Mouse (Mus musculus): Measurements from ENCODE around the gene Ccnd3. TPM values are rescaled to one million over a fixed set of nuclear protein-coding genes. Genes with fewer than 3 reads are reported as not detected.

Ccnd3 gene
- total and polyA plus RNA-seq, 2 experiments, result 16.8 to 39.1 TPM

DNA sequence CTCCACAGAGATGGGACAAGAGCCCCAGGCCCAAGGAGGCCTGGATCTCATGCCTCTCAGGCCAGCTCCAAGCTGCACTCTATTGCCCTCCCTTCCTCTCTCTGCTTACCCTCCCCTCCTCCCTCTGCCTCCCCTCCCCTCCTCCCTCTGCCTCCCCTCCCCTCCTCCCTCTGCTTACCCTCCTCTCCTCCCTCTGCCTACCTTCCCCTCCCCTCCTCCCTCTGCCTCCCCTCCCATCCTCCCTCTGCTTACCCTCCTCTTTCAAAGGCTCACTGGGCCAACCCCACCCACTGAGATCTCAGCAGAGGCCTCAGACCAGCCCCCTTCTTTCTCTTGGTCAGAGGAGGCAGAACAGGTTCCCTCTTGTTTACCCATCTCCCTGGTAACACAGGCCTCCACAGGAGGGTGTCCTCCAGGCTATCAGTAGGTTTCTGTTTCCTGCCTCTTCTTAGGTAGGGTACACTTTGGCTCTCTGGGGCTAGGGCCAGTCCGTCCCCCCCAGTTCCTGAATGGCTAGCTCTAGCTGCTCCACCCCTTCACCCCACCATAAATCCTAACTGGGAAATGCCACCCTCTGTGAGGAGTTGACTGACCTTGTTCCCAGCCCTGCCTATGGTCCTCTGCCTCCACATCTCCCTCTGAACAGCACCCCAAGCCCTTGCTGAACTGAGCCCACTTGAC, 20.5 kb upstream of the Ccnd3 start:
- no peaks in the 10 kb centered on the region for H3K27me3 ChIP-seq (ENCODE audit: control insufficient read depth, insufficient read depth, low read length)
- 93% methylated on average over 1 of the region's 1 CpGs for WGBS
- TF ChIP-seq CTCF (IDR thresholded peaks at IDR 0.05; ENCODE audit: low read depth, low read length), result no peak
- TF ChIP-seq POLR2A (IDR thresholded peaks at IDR 0.05; ENCODE audit: extremely low read depth, insufficient read depth, low read length), result no peak

DNA sequence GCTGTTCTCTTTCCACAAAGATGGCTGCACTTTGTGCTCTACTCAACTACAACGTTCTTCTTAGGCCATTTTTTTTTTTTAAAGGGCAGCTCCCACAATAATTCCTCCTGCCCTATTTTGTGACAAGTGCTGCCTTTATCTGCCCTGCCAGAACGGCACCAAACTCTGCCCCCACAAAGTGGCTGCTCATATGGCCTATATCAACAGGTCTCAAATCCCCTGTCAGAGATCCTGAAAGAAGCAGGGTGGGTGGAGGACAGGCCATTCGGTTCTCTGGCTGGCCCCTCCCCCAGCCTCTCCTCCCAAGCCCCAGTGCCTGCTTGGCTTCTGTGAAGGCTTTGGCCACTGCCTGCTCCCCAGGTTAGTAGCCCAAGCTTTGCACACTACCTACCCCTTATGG, 19.9 kb upstream of the Ccnd3 start:
- no peak overlapping the region for H3K9ac ChIP-seq (ENCODE audit: low read depth, low read length)

More for the DNA sequence above, 20.5 kb upstream of the Ccnd3 start:
- DNase-seq (ENCODE audit: extremely low read depth, low read depth, low spot score), result no peak
- Histone ChIP-seq H3K9ac (ENCODE audit: low read depth, low read length) (no peak overlapping the region), H3K36me3 (ENCODE audit: control insufficient read depth, insufficient read depth, low read length) (peaks cover 3% of the 10 kb centered on the region; the same call in 1 of the 2 replicates), H3K4me3 (ENCODE audit: insufficient read depth, low read depth, low read length) (no peak overlapping the region), H3K27ac (replicated peaks; ENCODE audit: insufficient read depth, low read depth, low read length) (no peak overlapping the region), H3K79me2 (ENCODE audit: control insufficient read depth, insufficient read depth, low read length) (no peaks in the 10 kb centered on the region), H3K4me1 (ENCODE audit: control insufficient read depth, insufficient read depth, low read length) (peaks cover 3% of the 10 kb centered on the region; the same call in 1 of the 2 replicates)

GRCm38 (mm10) chr17:47485791-47486190, 19.1 kb upstream of the Ccnd3 start:
- no peak for DNase-seq (ENCODE audit: extremely low read depth, low read depth, low spot score)
- H3K36me3 ChIP-seq (ENCODE audit: control insufficient read depth, insufficient read depth, low read length), result peaks cover 5% of the 10 kb centered on the region; the same call in 1 of the 2 replicates
- H3K27ac ChIP-seq (replicated peaks; ENCODE audit: insufficient read depth, low read depth, low read length), result no peak overlapping the region
- peaks cover 3% of the 10 kb centered on the region; the same call in 1 of the 2 replicates for H3K4me1 ChIP-seq (ENCODE audit: control insufficient read depth, insufficient read depth, low read length)
- H3K4me3 ChIP-seq (ENCODE audit: insufficient read depth, low read depth, low read length), result no peak overlapping the region
- no peak overlapping the region for H3K9ac ChIP-seq (ENCODE audit: low read depth, low read length)
- TF ChIP-seq CTCF (IDR thresholded peaks at IDR 0.05; ENCODE audit: low read depth, low read length), result no peak
- no peak for TF ChIP-seq POLR2A (IDR thresholded peaks at IDR 0.05; ENCODE audit: extremely low read depth, insufficient read depth, low read length)
- no peaks in the 10 kb centered on the region for H3K79me2 ChIP-seq (ENCODE audit: control insufficient read depth, insufficient read depth, low read length)
- WGBS, result 25% methylated on average over 3 of the region's 3 CpGs
- H3K27me3 ChIP-seq (ENCODE audit: control insufficient read depth, insufficient read depth, low read length), result no peaks in the 10 kb centered on the region

More for the DNA sequence above, 19.9 kb upstream of the Ccnd3 start:
- Histone ChIP-seq H3K36me3 (ENCODE audit: control insufficient read depth, insufficient read depth, low read length) (peaks cover 3% of the 10 kb centered on the region; the same call in 1 of the 2 replicates), H3K27ac (replicated peaks; ENCODE audit: insufficient read depth, low read depth, low read length) (no peak overlapping the region), H3K79me2 (ENCODE audit: control insufficient read depth, insufficient read depth, low read length) (no peaks in the 10 kb centered on the region), H3K4me1 (ENCODE audit: control insufficient read depth, insufficient read depth, low read length) (peaks cover 3% of the 10 kb centered on the region; the same call in 1 of the 2 replicates), H3K27me3 (ENCODE audit: control insufficient read depth, insufficient read depth, low read length) (no peaks in the 10 kb centered on the region), H3K4me3 (ENCODE audit: insufficient read depth, low read depth, low read length) (no peak overlapping the region)
- no peak for DNase-seq (ENCODE audit: extremely low read depth, low read depth, low spot score)
- no peak for TF ChIP-seq POLR2A (IDR thresholded peaks at IDR 0.05; ENCODE audit: extremely low read depth, insufficient read depth, low read length)
- no peak for TF ChIP-seq CTCF (IDR thresholded peaks at IDR 0.05; ENCODE audit: low read depth, low read length)
- 15% methylated on average over 3 of the region's 3 CpGs for WGBS

DNA sequence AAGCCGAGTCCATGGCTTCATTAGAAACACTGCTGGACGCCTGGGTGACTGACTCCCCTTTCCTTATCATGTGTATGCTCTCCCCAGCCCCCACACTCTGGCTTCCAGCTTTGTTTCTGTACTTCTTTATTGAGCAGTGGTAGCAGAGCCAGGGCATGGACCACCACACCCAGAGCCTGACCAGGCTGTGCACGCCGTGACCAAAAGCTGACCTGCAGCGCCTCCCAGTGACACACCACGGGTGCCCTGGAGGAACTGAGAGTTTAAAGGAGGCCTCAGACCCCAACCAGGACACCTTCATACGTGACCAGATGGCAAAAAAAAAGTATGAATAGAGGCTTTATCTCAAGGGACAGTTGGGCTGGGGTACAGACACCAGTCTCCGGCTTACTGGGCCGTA, 14.1 kb upstream of the Ccnd3 start:
- H3K4me3 ChIP-seq (ENCODE audit: insufficient read depth, low read depth, low read length), result no peak overlapping the region
- H3K27me3 ChIP-seq (ENCODE audit: control insufficient read depth, insufficient read depth, low read length), result no peaks in the 10 kb centered on the region
- no peak overlapping the region for H3K9ac ChIP-seq (ENCODE audit: low read depth, low read length)
- no peak overlapping the region for H3K27ac ChIP-seq (replicated peaks; ENCODE audit: insufficient read depth, low read depth, low read length)
- no peak for TF ChIP-seq POLR2A (IDR thresholded peaks at IDR 0.05; ENCODE audit: extremely low read depth, insufficient read depth, low read length)
- TF ChIP-seq CTCF (IDR thresholded peaks at IDR 0.05; ENCODE audit: low read depth, low read length), result peak; percentile 17
- H3K79me2 ChIP-seq (ENCODE audit: control insufficient read depth, insufficient read depth, low read length), result no peaks in the 10 kb centered on the region
- H3K36me3 ChIP-seq (ENCODE audit: control insufficient read depth, insufficient read depth, low read length), result peaks cover 24% of the 10 kb centered on the region; the same call in 1 of the 2 replicates
- DNase-seq (ENCODE audit: extremely low read depth, low read depth, low spot score), result no peak
- H3K4me1 ChIP-seq (ENCODE audit: control insufficient read depth, insufficient read depth, low read length), result peaks cover 3% of the 10 kb centered on the region; the same call in 1 of the 2 replicates
- 86% methylated on average over 9 of the region's 9 CpGs for WGBS

DNA sequence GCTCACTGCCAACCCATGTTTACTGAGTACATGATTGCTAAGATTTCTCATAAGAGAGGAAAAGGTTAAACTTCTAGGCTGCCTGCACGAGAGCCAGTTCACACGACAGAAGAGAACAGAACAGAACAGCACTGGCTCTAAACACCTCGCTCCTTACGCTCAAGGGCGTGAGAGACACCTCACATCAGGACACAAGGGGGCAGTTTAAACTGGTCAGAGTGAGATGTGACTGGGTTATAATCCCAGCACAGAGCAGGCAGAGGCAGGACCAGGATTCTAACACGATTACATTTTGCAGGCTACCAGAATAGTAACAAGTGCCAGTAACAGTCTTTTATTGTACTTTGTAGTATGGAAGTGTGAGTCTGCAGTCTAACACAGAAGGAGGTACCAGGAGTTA, 12.1 kb upstream of the Ccnd3 start:
- no peak for DNase-seq (ENCODE audit: extremely low read depth, low read depth, low spot score)
- no peaks in the 10 kb centered on the region for H3K79me2 ChIP-seq (ENCODE audit: control insufficient read depth, insufficient read depth, low read length)
- 78% methylated on average over 6 of the region's 6 CpGs for WGBS
- H3K36me3 ChIP-seq (ENCODE audit: control insufficient read depth, insufficient read depth, low read length), result peaks cover 33% of the 10 kb centered on the region; the same call in 1 of the 2 replicates
- H3K9ac ChIP-seq (ENCODE audit: low read depth, low read length), result no peak overlapping the region
- no peaks in the 10 kb centered on the region for H3K27me3 ChIP-seq (ENCODE audit: control insufficient read depth, insufficient read depth, low read length)
- H3K27ac ChIP-seq (replicated peaks; ENCODE audit: insufficient read depth, low read depth, low read length), result no peak overlapping the region
- TF ChIP-seq CTCF (IDR thresholded peaks at IDR 0.05; ENCODE audit: low read depth, low read length) (no peak), POLR2A (IDR thresholded peaks at IDR 0.05; ENCODE audit: extremely low read depth, insufficient read depth, low read length) (no peak)
- peaks cover 3% of the 10 kb centered on the region; the same call in 1 of the 2 replicates for H3K4me1 ChIP-seq (ENCODE audit: control insufficient read depth, insufficient read depth, low read length)
- H3K4me3 ChIP-seq (ENCODE audit: insufficient read depth, low read depth, low read length), result no peak overlapping the region

DNA sequence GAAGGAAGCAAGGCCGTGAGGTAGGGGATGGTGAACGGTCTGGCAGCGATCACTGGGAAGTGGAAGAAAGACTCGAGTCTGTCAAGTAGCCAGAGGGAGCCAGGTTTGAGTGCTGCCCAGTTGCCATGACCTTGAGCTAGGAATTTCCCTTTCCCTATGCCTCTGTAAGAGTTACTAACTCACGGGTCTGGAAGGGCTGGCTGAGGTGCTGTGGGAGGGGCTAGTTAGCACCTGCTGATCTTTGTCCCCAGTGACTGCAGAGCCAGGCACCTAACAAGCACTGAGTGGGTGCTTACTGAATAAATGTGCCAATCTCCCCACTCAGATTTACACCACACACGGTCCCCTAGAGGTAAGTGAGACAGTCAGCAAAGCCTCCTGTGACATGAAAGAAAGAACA, 11.2 kb upstream of the Ccnd3 start:
- Histone ChIP-seq H3K27ac (replicated peaks; ENCODE audit: insufficient read depth, low read depth, low read length) (no peak overlapping the region), H3K79me2 (ENCODE audit: control insufficient read depth, insufficient read depth, low read length) (no peaks in the 10 kb centered on the region), H3K4me1 (ENCODE audit: control insufficient read depth, insufficient read depth, low read length) (peaks cover 3% of the 10 kb centered on the region; the same call in 1 of the 2 replicates), H3K4me3 (ENCODE audit: insufficient read depth, low read depth, low read length) (no peak overlapping the region), H3K36me3 (ENCODE audit: control insufficient read depth, insufficient read depth, low read length) (peaks cover 39% of the 10 kb centered on the region; the same call in 1 of the 2 replicates), H3K9ac (ENCODE audit: low read depth, low read length) (no peak overlapping the region), H3K27me3 (ENCODE audit: control insufficient read depth, insufficient read depth, low read length) (no peaks in the 10 kb centered on the region)
- TF ChIP-seq CTCF (IDR thresholded peaks at IDR 0.05; ENCODE audit: low read depth, low read length), result no peak
- TF ChIP-seq POLR2A (IDR thresholded peaks at IDR 0.05; ENCODE audit: extremely low read depth, insufficient read depth, low read length), result no peak
- 68% methylated on average over 6 of the region's 6 CpGs for WGBS
- DNase-seq (ENCODE audit: extremely low read depth, low read depth, low spot score), result no peak
